Mouse (Mus musculus) layer of hippocampus, adult 8-10 months (tissue): ENCODE measurements around the gene Vps25. TPM values are rescaled to one million over a fixed set of nuclear protein-coding genes. Genes with fewer than 3 reads are reported as not detected.

Experiments
- DNase-seq, 2 experiments: peaks; one replicate each; pipeline ENCODE4 v3.0.0; 2022; ENCODE audit warnings: low spot score in 2 of 2
- total RNA-seq, 4 experiments: library from RNA; stranded (reverse); gene quantifications; 2 replicates each; pipeline ENCODE4 v1.2.4; 2022

The Vps25 gene
- total RNA-seq: 10 to 100 TPM; 59.1 to 76.6 (median 65.5) TPM

GRCm38 (mm10) chr11:101253613-101254389 lies at the start of gene Vps25:
Gene Vps25 (plus strand): TSS chr11:101253707.
- DNase-seq: peak; percentile 72 to 81

GRCm38 (mm10) chr11:101211970-101212369 lies 41.5 kb upstream of the Vps25 start:
- no peak for DNase-seq

- DNase-seq: no peak
These were observed 36.6 kb upstream of the Vps25 start for GRCm38 (mm10) chr11:101216936-101217335.

- no peak for DNase-seq
These were observed 35.0 kb upstream of the Vps25 start for GRCm38 (mm10) chr11:101218436-101219055.

- no peak for DNase-seq
These were observed 32.7 kb upstream of the Vps25 start for GRCm38 (mm10) chr11:101220853-101221252.

- DNase-seq: peak in 1 of 2 experiments; percentile 22
These were observed 32.1 kb upstream of the Vps25 start for GRCm38 (mm10) chr11:101221306-101221986.

GRCm38 (mm10) chr11:101224337-101224736 lies 29.2 kb upstream of the Vps25 start:
- no peak for DNase-seq

GRCm38 (mm10) chr11:101225331-101226064 lies 28.0 kb upstream of the Vps25 start:
- DNase-seq: no peak

- DNase-seq: peak; percentile 84 to 88
These were observed 27.3 kb upstream of the Vps25 start, which contains the start of gene Ezh1 for GRCm38 (mm10) chr11:101226065-101226701. Gene Ezh1 (minus strand): TSS chr11:101226463.

GRCm38 (mm10) chr11:101229361-101229900 lies 24.1 kb upstream of the Vps25 start:
- no peak for DNase-seq

GRCm38 (mm10) chr11:101230061-101230511 lies 23.4 kb upstream of the Vps25 start:
- DNase-seq: peak in 1 of 2 experiments; percentile 31

- DNase-seq: no peak
These were observed 23.0 kb upstream of the Vps25 start for GRCm38 (mm10) chr11:101230526-101230925.

- peak in 1 of 2 experiments; percentile 21 for DNase-seq
These were observed 22.3 kb upstream of the Vps25 start for GRCm38 (mm10) chr11:101230991-101231871.

GRCm38 (mm10) chr11:101232010-101232839 lies 21.3 kb upstream of the Vps25 start:
- DNase-seq: no peak

GRCm38 (mm10) chr11:101233240-101233639 lies 20.3 kb upstream of the Vps25 start:
- DNase-seq: no peak

GRCm38 (mm10) chr11:101234124-101234523 lies 19.4 kb upstream of the Vps25 start:
- DNase-seq: no peak

- DNase-seq: no peak
These were observed 18.1 kb upstream of the Vps25 start for GRCm38 (mm10) chr11:101235429-101235828.

GRCm38 (mm10) chr11:101236782-101237181 lies 16.7 kb upstream of the Vps25 start:
- DNase-seq: no peak
